Mouse (Mus musculus) E14TG2a.4 (cell line): ENCODE results near the gene Usp46.

Experiments used
- H3K27me3 ChIP-seq: 2 replicates; pipeline ENCODE4 v1.6.1; 2014; ENCODE audit warnings: low read length, control low read depth; ENCODE audit not compliant: insufficient read depth
- H3K36me3 ChIP-seq: 2 replicates; pipeline ENCODE4 v1.6.1; 2014; ENCODE audit warnings: low read length, control low read depth; ENCODE audit not compliant: insufficient read depth
- H3K4me1 ChIP-seq: replicated peaks from 2 replicates; pipeline ENCODE4 v1.6.1; 2014; ENCODE audit warnings: low read depth, low read length, control low read depth
- H3K4me3 ChIP-seq: replicated peaks from 2 replicates; pipeline ENCODE4 v1.5.1; 2014; ENCODE audit warnings: mild to moderate bottlenecking, low read length
- H3K9me3 ChIP-seq: 2 replicates; pipeline ENCODE4 v1.6.1; 2014; ENCODE audit warnings: low read length, control low read depth
- CTCF ChIP-seq: conservative IDR thresholded peaks from 2 replicates; pipeline ENCODE4 v1.5.1; 2014; ENCODE audit warnings: low read length

Gene Usp46

DNA sequence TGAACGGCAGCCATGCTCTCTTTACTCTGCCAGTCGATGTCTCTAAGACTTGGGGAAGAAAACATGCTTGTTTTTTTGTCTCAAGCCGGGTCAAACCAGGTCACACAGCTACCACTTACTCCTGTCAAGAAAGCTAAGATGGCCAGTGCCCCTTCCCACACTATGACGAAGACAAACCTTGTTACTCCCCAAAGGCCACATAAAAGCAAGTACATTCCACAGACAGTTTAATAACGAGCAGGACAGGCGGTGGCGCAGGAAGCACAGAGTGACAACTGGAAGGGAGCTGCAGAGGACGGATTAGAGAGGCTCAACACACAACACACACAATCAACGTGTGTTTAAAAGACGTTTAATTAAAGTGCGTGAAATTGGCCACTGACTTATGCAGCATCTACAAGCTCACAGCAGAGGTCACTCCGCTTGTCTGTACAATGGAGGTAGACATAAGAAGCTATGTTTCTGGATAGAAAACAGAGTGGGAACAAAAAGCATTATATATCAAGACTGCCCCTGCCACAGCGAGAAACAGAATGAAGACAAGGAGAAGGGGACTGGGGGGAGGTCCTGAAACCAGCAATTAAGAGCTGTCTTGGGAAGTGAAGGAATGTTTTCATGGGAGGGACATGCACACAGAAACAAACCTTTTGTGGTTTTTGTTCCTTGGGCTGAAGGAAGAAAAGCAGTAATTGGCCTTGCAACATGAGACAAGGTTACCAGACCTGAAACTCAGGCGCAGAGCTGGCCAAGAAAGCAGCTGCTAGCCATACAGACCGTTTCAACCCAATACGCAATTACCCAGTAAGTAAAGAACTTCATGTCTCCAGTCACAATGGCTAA lies 117.2 kb downstream of the Usp46 start:
- Histone ChIP-seq H3K27me3 (no peaks in the 10 kb centered on the region), H3K4me3 (no peak overlapping the region), H3K9me3 (peaks cover 33% of the 10 kb centered on the region), H3K4me1 (peaks cover 8% of the 10 kb centered on the region), H3K36me3 (peaks cover 41% of the 10 kb centered on the region)
- TF ChIP-seq CTCF = no peak
